Comparison of ENCODE assay signal across 7 mouse cellular contexts in the genomic region with DNA sequence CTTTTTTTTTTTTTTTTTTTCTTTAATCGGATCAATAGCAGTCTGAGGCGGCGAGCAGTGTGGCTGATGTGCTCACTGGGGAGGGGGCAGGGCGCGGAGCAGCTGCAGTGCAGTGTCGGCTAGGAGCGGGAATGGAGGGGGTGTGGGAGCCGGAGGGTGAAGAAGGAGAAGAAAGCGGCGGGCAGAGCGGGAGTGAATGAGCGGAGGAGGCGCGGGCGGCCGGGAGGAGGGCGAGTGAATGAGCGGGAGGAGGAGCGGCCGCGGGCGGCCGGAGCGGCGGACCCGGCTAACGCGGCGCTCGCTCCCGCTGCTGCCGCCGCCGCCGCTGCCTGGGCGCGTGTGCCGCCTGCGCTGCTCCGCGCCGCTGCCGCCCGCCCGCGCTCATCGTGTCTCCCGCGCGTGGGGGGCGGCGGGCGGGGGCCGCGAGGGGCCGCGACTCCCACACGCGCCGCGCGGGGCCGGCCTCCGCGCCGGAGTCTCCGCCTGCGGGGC. TPM values are rescaled to one million over a fixed set of nuclear protein-coding genes. Genes with fewer than 3 reads are reported as not detected.
DNase-seq lines count a peak whose midpoint lies in the region; ATAC-seq lines count a peak whose summit lies in the region.

Gene Nova1 (minus strand): TSS at position 74 of the 492 bp plus-strand sequence.

- WGBS in intestine, embryonic 16.5 days, result under 1% methylated on average over 36 of the region's 68 CpGs
- WGBS in midbrain, embryonic 12.5 days, result 1% methylated on average over 21 of the region's 68 CpGs
- WGBS in stomach, embryonic 16.5 days, result under 1% methylated on average over 22 of the region's 68 CpGs

- peak; percentile 70 for DNase-seq in adrenal gland, postnatal 25 days
- DNase-seq in embryo, embryonic 10.5 days (ENCODE audit: low spot score), result peak; percentile 75
- peak; percentile 45 to 72 for DNase-seq in gastrocnemius, postnatal 4 days (ENCODE audit: low spot score in 2 of 2)
- peak; percentile 76 to 78 for DNase-seq in left cerebral cortex, postnatal 36 days (ENCODE audit: low spot score in 2 of 2)

- peak within 1 kb of the TSS; percentile 70 for H3K9ac ChIP-seq in intestine, embryonic 16.5 days (ENCODE audit: low read depth, low read length)
- peak within 1 kb of the TSS; percentile 95 for H3K9ac ChIP-seq in midbrain, embryonic 12.5 days (replicated peaks)
- H3K9ac ChIP-seq in stomach, embryonic 16.5 days (ENCODE audit: low read length), result peak within 1 kb of the TSS; percentile 80

- H3K27me3 ChIP-seq in intestine, embryonic 16.5 days (replicated peaks; ENCODE audit: control insufficient read depth, insufficient read depth, low read length), result peaks cover 3% of the 10 kb centered on the region; the same call in 1 of the 2 replicates
- no peaks in the 10 kb centered on the region for H3K27me3 ChIP-seq in midbrain, embryonic 12.5 days
- no peaks in the 10 kb centered on the region; the same call in 1 of the 2 replicates for H3K27me3 ChIP-seq in stomach, embryonic 16.5 days (ENCODE audit: control insufficient read depth, insufficient read depth, low read length)

- H3K4me1 ChIP-seq in intestine, embryonic 16.5 days (ENCODE audit: control insufficient read depth, insufficient read depth, low read length), result no peaks in the 10 kb centered on the region
- H3K4me1 ChIP-seq in midbrain, embryonic 12.5 days, result peaks cover 13% of the 10 kb centered on the region
- no peaks in the 10 kb centered on the region for H3K4me1 ChIP-seq in stomach, embryonic 16.5 days (ENCODE audit: control insufficient read depth, insufficient read depth, low read length)

- ATAC-seq in intestine, embryonic 16.5 days, result peak; percentile 86
- ATAC-seq in midbrain, embryonic 12.5 days (ENCODE audit: low FRiP score, low read depth), result peak; percentile 83
- ATAC-seq in stomach, embryonic 16.5 days (ENCODE audit: insufficient read depth, low FRiP score), result peak; percentile 71

- intact Hi-C loops in left cerebral cortex, postnatal 36 days (cut with DNase I), result loop anchor here (2.0 to 10.0 kb wide), 4 partner anchors 344 to 1354 kb away; no protein-coding TSS in a partner anchor

- H3K9me3 ChIP-seq in intestine, embryonic 16.5 days (ENCODE audit: control insufficient read depth, low read length), result no peaks in the 10 kb centered on the region
- H3K9me3 ChIP-seq in midbrain, embryonic 12.5 days, result no peaks in the 10 kb centered on the region
- H3K9me3 ChIP-seq in stomach, embryonic 16.5 days (replicated peaks; ENCODE audit: control insufficient read depth, low read length), result no peaks in the 10 kb centered on the region

- peak within 1 kb of the TSS; percentile 96 for H3K4me2 ChIP-seq in intestine, embryonic 16.5 days (ENCODE audit: low read depth, low read length)
- peak within 1 kb of the TSS; percentile 64 for H3K4me2 ChIP-seq in midbrain, embryonic 12.5 days (replicated peaks)
- peak within 1 kb of the TSS; percentile 92 for H3K4me2 ChIP-seq in stomach, embryonic 16.5 days (ENCODE audit: low read depth, low read length)

- no peaks in the 10 kb centered on the region for H3K36me3 ChIP-seq in intestine, embryonic 16.5 days (ENCODE audit: control insufficient read depth, insufficient read depth, low read length)
- H3K36me3 ChIP-seq in midbrain, embryonic 12.5 days, result no peaks in the 10 kb centered on the region
- H3K36me3 ChIP-seq in stomach, embryonic 16.5 days (ENCODE audit: control insufficient read depth, insufficient read depth, low read length), result no peaks in the 10 kb centered on the region

- peak within 1 kb of the TSS; percentile 23 for H3K27ac ChIP-seq in intestine, embryonic 16.5 days (ENCODE audit: low read length)
- H3K27ac ChIP-seq in midbrain, embryonic 12.5 days (replicated peaks), result peak within 1 kb of the TSS; percentile 100
- H3K27ac ChIP-seq in stomach, embryonic 16.5 days (ENCODE audit: low read length), result peak within 1 kb of the TSS; percentile 66

- peak within 1 kb of the TSS; percentile 79 for H3K4me3 ChIP-seq in intestine, embryonic 16.5 days (ENCODE audit: low read length)
- H3K4me3 ChIP-seq in midbrain, embryonic 12.5 days, result peak within 1 kb of the TSS; percentile 85
- peak within 1 kb of the TSS; percentile 74 for H3K4me3 ChIP-seq in stomach, embryonic 16.5 days (replicated peaks; ENCODE audit: low read length)

RNA-seq across cellular contexts. Expression of gene Nova1, which starts in this region (rescaled TPM):
- total RNA-seq in adrenal gland, postnatal 25 days (2021), result 5.2 and 5.9 TPM in 2 replicates
- total RNA-seq in gastrocnemius, postnatal 4 days (2021), result 10 to 100 TPM; 16.2 to 17.8 TPM
- 0.43 and 0.56 TPM in 2 replicates for polyA plus RNA-seq in intestine, embryonic 16.5 days (2015; fragmentation: Nextera tagmentation; extraction: Ambion mirVana)
- 10 to 100 TPM; 43.6 to 47.2 TPM for total RNA-seq in left cerebral cortex, postnatal 36 days (2021)
- polyA plus RNA-seq in midbrain, embryonic 12.5 days (2016; fragmentation: Nextera tagmentation; extraction: Ambion mirVana), result 51.1 and 56.7 TPM in 2 replicates
- 1.0 and 1.2 TPM in 2 replicates for polyA plus RNA-seq in stomach, embryonic 16.5 days (2015; fragmentation: Nextera tagmentation; extraction: Ambion mirVana)

Comparison
In these comparisons a context has a peak if more than half of its experiments do, and no peak if none do; other contexts are left out.
1. Peak in every context shown above with its lines: DNase-seq, ATAC-seq, H3K4me3 ChIP-seq and H3K27ac ChIP-seq.
2. RNA of gene Nova1 (polyA plus RNA-seq): 51.1 to 56.7 TPM in midbrain, embryonic 12.5 days; 1.0 to 1.2 TPM in stomach, embryonic 16.5 days and 0.43 to 0.56 TPM in intestine, embryonic 16.5 days; every median in the first group is over 10 times any median in the second.
3. Peak in ATAC-seq, H3K4me3 ChIP-seq, H3K27ac ChIP-seq, H3K9ac ChIP-seq and H3K4me2 ChIP-seq in intestine, embryonic 16.5 days; RNA of the gene not detected or under 1 TPM.
4. H3K27ac ChIP-seq: peak in every context shown above with its lines; median percentile 100 in midbrain, embryonic 12.5 days; 66 in stomach, embryonic 16.5 days; 23 in intestine, embryonic 16.5 days.